Mouse (Mus musculus): Measurements from ENCODE around the gene P2rx6.

GRCm38 (mm10) chr16:17561751-17562208 is at the start of gene P2rx6:
- TF ChIP-seq CTCF (IDR thresholded peaks at IDR 0.05; ENCODE audit: extremely low read depth, insufficient read length, insufficient replicate concordance, low read depth, low read length) (no peak), POLR2A (IDR thresholded peaks at IDR 0.05; ENCODE audit: low read depth, low read length) (no peak)
